Mouse (Mus musculus) limb, embryonic 13.5 days (tissue): Measurements from ENCODE around the gene Sdha. TPM values are rescaled to one million over a fixed set of nuclear protein-coding genes. Genes with fewer than 3 reads are reported as not detected.
A peak's percentile ranks its signal among the peaks of the same experiment; 100 is the strongest.

ENCODE experiments used
- ATAC-seq: fragments of 200-750 bp; cut with Nextera tagmentation; 2 replicates; pipeline ENCODE4 v1.8.0; 2017; ENCODE audit warnings: low read depth, moderate number of reproducible peaks, moderate TSS enrichment; ENCODE audit not compliant: low FRiP score
- H3K27ac ChIP-seq: fragments of 300-500 bp; sonication (generic); 2 replicates; pipeline ENCODE4 v1.5.1; 2015; ENCODE audit warnings: inconsistent platforms, mild to moderate bottlenecking, moderate library complexity
- H3K27me3 ChIP-seq: fragments of 300-500 bp; sonication (generic); 2 replicates; pipeline ENCODE4 v1.6.1; 2015; ENCODE audit warnings: mild to moderate bottlenecking, inconsistent platforms
- H3K36me3 ChIP-seq: fragments of 300-500 bp; sonication (generic); 2 replicates; pipeline ENCODE4 v1.6.1; 2015; ENCODE audit warnings: inconsistent platforms, mild to moderate bottlenecking, moderate library complexity
- H3K4me1 ChIP-seq: fragments of 300-500 bp; sonication (generic); 2 replicates; pipeline ENCODE4 v1.6.1; 2015; ENCODE audit warnings: inconsistent platforms
- H3K4me2 ChIP-seq: fragments of 300-500 bp; sonication (generic); replicated peaks from 2 replicates; pipeline ENCODE4 v1.6.1; 2015; ENCODE audit warnings: inconsistent platforms, mild to moderate bottlenecking, moderate library complexity
- H3K4me3 ChIP-seq: fragments of 300-500 bp; sonication (generic); 2 replicates; pipeline ENCODE4 v1.5.1; 2015; ENCODE audit warnings: moderate library complexity, mild to moderate bottlenecking, inconsistent platforms
- H3K9ac ChIP-seq: fragments of 300-500 bp; sonication (generic); 2 replicates; pipeline ENCODE4 v1.6.1; 2015; ENCODE audit warnings: mild to moderate bottlenecking, inconsistent platforms
- H3K9me3 ChIP-seq: fragments of 300-500 bp; sonication (generic); 2 replicates; pipeline ENCODE4 v1.6.1; 2016; ENCODE audit warnings: inconsistent platforms
- WGBS: fragments of 180-500 bp; shearing (Covaris S2); methylation state at CpG from one replicate; pipeline ENCODE4 v1.1.7; 2015; 5-methylcytosine and 5-hydroxymethylcytosine counted together
- polyA plus RNA-seq: library from polyadenylated mRNA; unstranded; fragments of >200 nt; fragmentation: Nextera tagmentation; extraction: Ambion mirVana; gene quantifications from 2 replicates; pipeline ENCODE4 v1.2.1, GENCODE M21; 2015

Sdha gene
- polyA plus RNA-seq, 1 experiment from 2014 or later, result 242 TPM

DNA sequence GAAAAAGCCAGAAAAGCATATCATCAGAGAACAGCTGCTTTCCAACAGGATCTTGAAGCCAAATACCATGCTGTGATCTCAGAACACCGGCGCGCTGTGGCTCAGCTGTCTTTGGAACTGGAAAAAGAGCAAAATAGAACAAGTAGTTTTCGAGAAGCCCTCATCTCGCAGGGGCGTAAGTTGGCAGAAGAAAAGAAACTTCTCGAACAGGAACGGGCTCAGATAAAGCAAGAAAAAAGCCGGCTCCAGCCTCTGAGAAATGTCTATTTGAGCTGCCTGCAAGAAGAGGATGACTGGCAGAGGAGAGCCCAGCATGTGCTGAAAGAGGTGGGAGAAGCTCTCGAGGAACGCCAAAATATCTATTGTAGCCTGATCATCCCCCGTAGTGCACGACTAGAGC is 6.4 kb upstream of the Sdha start:
- no peak overlapping the region for H3K4me2 ChIP-seq
- no peak overlapping the region for H3K9ac ChIP-seq
- no peaks in the 10 kb centered on the region for H3K27me3 ChIP-seq
- no peaks in the 10 kb centered on the region for H3K9me3 ChIP-seq
- no peak for ATAC-seq
- peaks cover 81% of the 10 kb centered on the region for H3K36me3 ChIP-seq
- no peak overlapping the region for H3K27ac ChIP-seq
- H3K4me3 ChIP-seq, result no peak overlapping the region
- WGBS, result 96% methylated on average over 13 of the region's 13 CpGs
- H3K4me1 ChIP-seq, result no peaks in the 10 kb centered on the region

DNA sequence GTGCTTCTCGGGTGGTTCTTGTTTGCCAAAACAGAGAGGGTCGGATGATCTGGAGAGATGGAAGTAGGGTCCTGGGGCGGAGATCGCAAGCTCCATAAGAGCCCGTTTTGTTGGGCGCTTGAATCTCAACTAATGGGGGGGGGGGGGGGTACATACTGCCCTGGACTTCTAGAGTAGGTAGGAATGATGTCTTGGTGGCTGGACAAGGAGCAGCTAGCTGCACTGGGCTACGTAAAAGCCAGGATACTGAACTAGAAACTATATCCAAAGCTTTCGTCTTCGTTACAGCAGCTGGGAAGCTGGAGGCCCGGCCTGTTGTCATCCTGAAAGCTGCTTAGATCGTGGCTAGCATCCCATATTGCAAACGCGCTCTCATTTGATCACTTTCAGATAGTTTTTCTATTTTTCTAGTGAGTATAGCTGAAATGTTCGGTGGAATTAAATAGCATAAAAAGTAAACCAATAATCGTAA is 391 bp upstream of the Sdha start:
- Histone ChIP-seq H3K4me1 (peaks cover 23% of the 10 kb centered on the region), H3K4me3 (peak overlapping the region; percentile 78), H3K36me3 (peaks cover 23% of the 10 kb centered on the region), H3K27ac (peak overlapping the region; percentile 11; the same call in 1 of the 2 replicates), H3K27me3 (no peaks in the 10 kb centered on the region), H3K9me3 (no peaks in the 10 kb centered on the region), H3K9ac (peak overlapping the region; percentile 91), H3K4me2 (peak overlapping the region; percentile 75)
- ATAC-seq, result peak; percentile 44
- WGBS, result 2% methylated on average over 15 of the region's 15 CpGs

DNA sequence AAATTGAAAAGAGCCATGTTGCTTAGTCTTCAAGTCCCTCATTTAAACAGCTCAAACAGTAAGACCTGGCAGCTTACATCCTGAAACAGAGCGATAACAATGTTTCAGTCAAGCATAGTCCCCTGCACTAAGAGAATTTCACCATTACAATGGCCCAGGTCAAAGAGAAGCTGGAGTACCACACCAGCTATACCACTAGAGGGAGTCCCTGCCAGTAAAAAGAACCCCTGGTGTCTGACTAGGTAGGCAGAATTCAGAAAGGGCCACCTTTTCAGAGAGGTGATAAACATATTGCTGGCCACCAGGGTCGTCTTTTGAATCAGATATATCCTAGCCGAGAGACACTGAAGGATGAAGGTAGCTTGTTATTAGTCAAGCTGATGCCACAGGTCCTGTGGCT is 9.0 kb downstream of the Sdha start:
- no peak overlapping the region for H3K27ac ChIP-seq
- peaks cover 61% of the 10 kb centered on the region for H3K36me3 ChIP-seq
- no peak overlapping the region for H3K4me2 ChIP-seq
- WGBS, result 60% methylated on average over 3 of the region's 3 CpGs
- no peak overlapping the region for H3K9ac ChIP-seq
- H3K4me1 ChIP-seq, result no peaks in the 10 kb centered on the region
- H3K4me3 ChIP-seq, result no peak overlapping the region
- ATAC-seq, result peak; percentile 59; the same call in 1 of the 2 replicates
- no peaks in the 10 kb centered on the region for H3K9me3 ChIP-seq
- no peaks in the 10 kb centered on the region for H3K27me3 ChIP-seq

DNA sequence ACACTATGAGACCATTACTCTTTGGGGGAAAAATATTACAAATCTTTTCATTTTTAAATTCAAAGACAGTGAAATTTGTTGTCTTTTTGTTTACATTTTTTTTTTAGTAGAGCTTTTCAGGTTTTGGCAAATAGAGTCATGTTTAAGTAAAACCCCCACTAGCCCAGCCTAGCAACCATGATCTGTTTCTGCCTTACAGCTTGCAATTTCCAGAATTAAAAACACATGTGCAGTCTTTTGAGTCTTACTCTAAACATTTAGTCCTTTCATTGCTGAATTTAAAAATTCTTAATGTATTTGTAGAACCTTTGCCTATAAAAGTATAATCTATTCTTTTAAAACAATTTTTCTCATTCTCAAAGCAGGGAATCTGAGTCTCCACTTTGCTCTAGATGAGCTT is 20.8 kb downstream of the Sdha start:
- Histone ChIP-seq H3K4me2 (no peak overlapping the region), H3K4me3 (no peak overlapping the region), H3K4me1 (no peaks in the 10 kb centered on the region; the same call in 1 of the 2 replicates), H3K27ac (no peak overlapping the region), H3K36me3 (peaks cover 78% of the 10 kb centered on the region), H3K27me3 (no peaks in the 10 kb centered on the region), H3K9ac (no peak overlapping the region), H3K9me3 (no peaks in the 10 kb centered on the region)
- ATAC-seq, result no peak

DNA sequence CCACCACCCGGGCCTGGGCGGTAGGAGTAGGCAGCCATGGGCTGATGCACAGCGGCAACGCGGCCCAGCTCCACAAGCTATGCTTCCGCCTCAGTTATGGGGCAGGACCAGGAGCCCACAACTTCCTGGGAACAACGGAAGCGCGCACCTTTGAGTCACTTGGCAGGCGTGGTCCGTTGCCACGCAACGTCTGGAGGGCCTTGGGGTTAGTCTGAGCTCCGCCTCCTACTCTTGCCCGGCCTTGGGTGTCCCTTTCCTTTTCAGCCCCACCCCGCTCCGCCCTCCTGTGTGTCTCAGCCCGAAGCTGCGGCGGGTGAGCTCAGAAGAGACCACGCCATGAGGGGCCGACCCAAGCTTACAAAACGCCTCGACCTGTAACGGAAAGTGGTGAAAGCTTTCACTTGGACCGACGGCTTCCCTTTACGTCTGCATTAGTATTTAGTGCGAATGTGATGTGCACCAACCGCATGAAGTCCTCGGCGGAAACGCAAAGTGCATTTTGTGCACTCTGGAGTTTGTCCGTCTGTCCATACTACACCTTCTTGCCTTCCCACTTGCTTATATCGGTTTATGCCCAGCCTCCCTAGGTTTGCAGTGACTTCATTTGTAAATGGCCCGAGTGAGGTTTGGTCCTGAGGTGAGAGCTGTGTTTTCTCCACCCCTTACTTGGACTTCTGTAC is 32.8 kb downstream of the Sdha start, which contains the start of gene Pdcd6:
Gene Pdcd6, minus strand, starts transcription at position 411 of the 680 bp plus-strand sequence.
- no peaks in the 10 kb centered on the region for H3K27me3 ChIP-seq
- peak within 1 kb of the TSS; percentile 73 for H3K4me2 ChIP-seq
- H3K9me3 ChIP-seq, result no peaks in the 10 kb centered on the region
- H3K4me1 ChIP-seq, result peaks cover 11% of the 10 kb centered on the region
- H3K27ac ChIP-seq, result peak within 1 kb of the TSS; percentile 48; the same call in 1 of the 2 replicates
- H3K36me3 ChIP-seq, result peaks cover 26% of the 10 kb centered on the region
- peak within 1 kb of the TSS; percentile 88 for H3K9ac ChIP-seq
- ATAC-seq, result peak; percentile 99
- WGBS, result under 1% methylated on average over 36 of the region's 36 CpGs
- H3K4me3 ChIP-seq, result peak within 1 kb of the TSS; percentile 92

DNA sequence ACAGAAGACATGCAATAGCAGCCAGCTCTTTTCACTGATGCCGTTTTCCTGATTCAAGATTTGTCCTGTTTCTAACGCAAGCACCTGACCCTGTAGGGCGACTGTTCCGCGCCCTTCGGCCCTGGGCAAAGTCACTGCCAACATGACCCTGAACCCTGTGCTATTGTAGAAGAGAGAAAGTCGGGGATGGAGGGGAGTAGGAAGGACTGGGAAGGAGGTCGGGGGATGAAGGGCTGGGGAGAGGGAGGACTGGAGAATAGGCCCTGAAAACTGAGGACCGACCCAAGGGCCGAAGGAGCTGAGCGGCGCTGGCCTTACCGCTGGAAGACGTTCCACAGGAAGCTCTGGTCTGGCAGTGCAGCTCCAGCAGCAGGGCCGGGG is 33.3 kb downstream of the Sdha start:
- peak overlapping the region; percentile 48; the same call in 1 of the 2 replicates for H3K27ac ChIP-seq
- H3K4me2 ChIP-seq, result peak overlapping the region; percentile 73
- peak overlapping the region; percentile 92 for H3K4me3 ChIP-seq
- peaks cover 11% of the 10 kb centered on the region for H3K4me1 ChIP-seq
- no peaks in the 10 kb centered on the region for H3K9me3 ChIP-seq
- peaks cover 21% of the 10 kb centered on the region for H3K36me3 ChIP-seq
- H3K9ac ChIP-seq, result peak overlapping the region; percentile 88
- no peaks in the 10 kb centered on the region for H3K27me3 ChIP-seq
- WGBS, result 4% methylated on average over 15 of the region's 15 CpGs
- no peak for ATAC-seq

DNA sequence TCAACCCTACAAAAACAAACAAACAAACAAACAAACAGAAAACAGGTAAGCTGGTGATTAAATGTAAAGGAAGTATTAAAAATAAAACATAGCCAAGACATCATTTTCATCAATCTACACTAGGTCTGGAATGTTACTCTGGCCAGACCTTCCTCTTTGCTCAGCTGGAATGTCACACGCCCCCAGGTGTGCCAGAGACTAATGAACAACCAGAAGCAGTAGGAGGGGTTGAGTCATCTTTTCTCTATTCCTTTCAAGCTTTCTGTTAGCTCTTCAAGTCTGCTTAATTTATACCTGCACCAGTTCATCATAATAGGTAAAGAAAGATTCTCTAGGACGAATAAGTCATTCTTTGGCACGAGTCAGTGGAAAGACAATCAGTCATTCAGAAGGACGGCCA is 33.7 kb downstream of the Sdha start:
- no peak for ATAC-seq
- Histone ChIP-seq H3K4me3 (peak overlapping the region; percentile 92), H3K4me1 (peaks cover 11% of the 10 kb centered on the region), H3K4me2 (peak overlapping the region; percentile 73), H3K27ac (peak overlapping the region; percentile 48; the same call in 1 of the 2 replicates), H3K9ac (peak overlapping the region; percentile 88), H3K27me3 (no peaks in the 10 kb centered on the region), H3K9me3 (no peaks in the 10 kb centered on the region), H3K36me3 (peaks cover 21% of the 10 kb centered on the region)
- WGBS, result 25% methylated on average over 4 of the region's 4 CpGs

DNA sequence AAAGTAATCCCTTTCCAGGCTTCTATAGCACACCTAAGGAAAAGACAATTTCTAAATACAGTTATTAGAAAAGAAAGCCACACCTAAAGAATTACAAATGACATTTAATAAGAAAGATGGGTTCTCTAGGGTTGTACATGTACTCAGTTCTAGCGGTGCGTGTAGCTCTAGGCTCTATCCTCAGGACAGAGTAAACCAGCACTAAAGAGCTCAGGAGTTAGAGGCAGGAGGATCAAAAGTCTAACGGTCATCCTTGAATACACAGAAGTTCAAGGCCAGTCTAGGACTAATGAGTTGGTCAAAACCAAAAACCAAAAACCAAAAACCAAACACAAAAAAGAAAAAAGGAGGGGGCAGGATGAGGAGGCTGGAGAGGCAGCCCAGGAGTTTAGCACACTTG is 35.5 kb downstream of the Sdha start:
- peaks cover 11% of the 10 kb centered on the region for H3K4me1 ChIP-seq
- H3K36me3 ChIP-seq, result peaks cover 26% of the 10 kb centered on the region
- no peaks in the 10 kb centered on the region for H3K9me3 ChIP-seq
- WGBS, result 94% methylated on average over 3 of the region's 3 CpGs
- H3K4me2 ChIP-seq, result no peak overlapping the region
- no peak overlapping the region for H3K9ac ChIP-seq
- H3K27ac ChIP-seq, result no peak overlapping the region
- H3K27me3 ChIP-seq, result no peaks in the 10 kb centered on the region
- no peak overlapping the region for H3K4me3 ChIP-seq
- ATAC-seq, result no peak

DNA sequence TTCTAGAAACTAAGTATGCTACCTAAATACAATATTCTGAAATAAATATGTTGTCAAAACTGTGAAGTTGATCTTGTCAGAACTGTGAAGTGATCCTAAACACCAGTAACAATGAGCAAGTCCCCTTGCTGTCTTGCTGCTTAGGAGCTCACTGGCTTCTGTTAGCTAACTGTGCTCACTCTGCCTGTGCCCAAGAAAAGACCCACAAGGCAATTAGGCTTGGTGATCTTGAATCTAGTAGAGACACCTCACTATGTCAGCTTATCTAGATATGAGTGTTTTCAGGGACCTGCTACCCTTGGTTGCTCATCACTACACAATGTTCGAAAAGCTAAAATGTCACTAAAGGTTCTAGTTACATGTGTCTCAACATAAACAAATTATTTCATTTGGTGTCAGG is 44.3 kb downstream of the Sdha start:
- no peak overlapping the region for H3K4me3 ChIP-seq
- no peaks in the 10 kb centered on the region for H3K27me3 ChIP-seq
- 91% methylated on average over 1 of the region's 1 CpGs for WGBS
- ATAC-seq, result no peak
- no peaks in the 10 kb centered on the region for H3K9me3 ChIP-seq
- H3K36me3 ChIP-seq, result peaks cover 80% of the 10 kb centered on the region
- no peaks in the 10 kb centered on the region for H3K4me1 ChIP-seq
- no peak overlapping the region for H3K27ac ChIP-seq
- H3K9ac ChIP-seq, result no peak overlapping the region
- no peak overlapping the region for H3K4me2 ChIP-seq

DNA sequence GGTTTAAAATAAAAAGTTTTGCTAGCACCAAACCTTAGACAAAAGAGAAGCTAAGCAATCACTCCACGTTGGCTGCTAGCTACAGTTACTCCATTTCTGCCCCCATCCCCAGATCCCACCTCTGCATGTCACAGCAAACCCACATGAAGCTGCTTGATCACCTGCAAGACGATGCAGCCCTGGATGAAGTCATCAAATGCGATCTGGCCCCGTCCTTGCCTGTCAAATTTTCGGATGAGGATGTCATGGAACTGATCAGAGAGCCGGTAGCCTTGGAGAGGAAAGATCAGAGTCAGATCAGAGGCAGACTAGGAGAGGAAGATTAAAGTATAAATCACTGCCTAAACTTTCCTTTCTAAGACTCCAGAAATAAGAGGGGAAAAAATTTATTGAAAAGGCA is 44.7 kb downstream of the Sdha start:
- Histone ChIP-seq H3K9me3 (no peaks in the 10 kb centered on the region), H3K27me3 (no peaks in the 10 kb centered on the region), H3K9ac (no peak overlapping the region), H3K27ac (no peak overlapping the region), H3K4me1 (no peaks in the 10 kb centered on the region), H3K4me3 (no peak overlapping the region), H3K36me3 (peaks cover 76% of the 10 kb centered on the region), H3K4me2 (no peak overlapping the region)
- 89% methylated on average over 6 of the region's 6 CpGs for WGBS
- no peak for ATAC-seq

DNA sequence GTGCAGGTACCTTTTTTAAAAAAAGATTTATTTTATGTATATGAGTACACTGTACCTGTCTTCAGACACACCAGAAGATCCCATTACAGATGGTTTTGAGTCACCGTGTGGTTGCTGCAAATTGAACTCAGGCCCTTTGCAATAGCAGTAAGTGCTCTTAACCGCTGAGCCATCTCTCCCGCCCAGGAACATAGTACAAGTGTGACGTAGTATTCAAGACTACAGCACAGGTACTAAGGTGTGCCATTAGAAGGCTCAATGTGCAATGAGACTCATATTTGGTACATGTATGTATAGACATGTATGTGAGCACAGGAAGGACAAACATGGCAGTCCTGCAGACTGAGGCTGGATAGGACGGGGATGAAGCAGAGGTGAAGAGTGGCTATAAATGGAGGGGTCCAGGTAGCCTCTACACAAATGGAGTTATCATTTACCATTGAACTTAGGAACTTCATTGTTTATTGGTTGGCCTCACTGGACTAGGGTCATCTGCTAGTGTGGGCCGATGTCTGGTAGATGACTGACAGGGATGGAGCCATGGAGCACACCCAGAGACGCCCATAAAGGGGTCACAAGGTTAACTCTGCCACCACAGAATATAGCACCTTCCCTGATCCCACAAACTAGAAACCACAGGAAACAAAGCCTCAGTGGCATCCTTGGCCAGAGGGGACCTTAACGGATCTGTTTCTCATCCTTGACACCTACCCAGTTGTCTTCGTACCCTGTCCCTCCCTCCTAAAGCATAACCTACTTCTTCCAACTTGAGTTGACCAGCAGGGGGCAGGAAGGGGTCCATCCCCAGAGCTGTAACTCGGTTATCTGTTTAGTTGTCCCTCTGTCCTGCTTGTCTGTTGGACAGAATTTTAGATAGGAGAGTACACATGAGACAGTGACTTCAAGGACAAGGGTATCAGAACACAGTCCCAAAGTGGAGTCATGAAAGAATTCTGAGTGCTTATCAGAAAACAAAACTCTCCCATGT is 47.7 kb downstream of the Sdha start:
- Histone ChIP-seq H3K27me3 (no peaks in the 10 kb centered on the region), H3K4me1 (no peaks in the 10 kb centered on the region), H3K27ac (no peak overlapping the region), H3K9ac (no peak overlapping the region), H3K4me3 (no peak overlapping the region), H3K36me3 (peaks cover 52% of the 10 kb centered on the region), H3K9me3 (no peaks in the 10 kb centered on the region), H3K4me2 (no peak overlapping the region)
- no peak for ATAC-seq
- WGBS, result 82% methylated on average over 10 of the region's 10 CpGs

DNA sequence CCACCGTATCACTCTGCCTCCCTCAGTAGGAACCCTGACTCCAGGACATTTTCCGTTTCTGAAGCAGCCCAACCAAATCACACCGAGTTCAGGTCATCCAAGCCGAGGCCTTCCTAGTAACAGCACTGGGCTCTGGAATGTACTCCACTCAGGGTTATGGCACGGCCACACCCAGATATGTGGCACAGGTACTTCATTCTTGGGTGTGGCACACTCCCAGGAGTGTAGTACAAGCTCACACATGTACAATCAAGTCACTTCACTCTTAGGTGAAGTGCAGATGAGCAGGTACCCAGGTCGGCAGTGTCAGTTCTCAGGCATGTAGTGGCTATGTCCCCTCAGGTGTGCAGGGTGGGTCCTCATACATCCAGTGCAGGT is 48.5 kb downstream of the Sdha start:
- Histone ChIP-seq H3K4me2 (no peak overlapping the region), H3K27ac (no peak overlapping the region), H3K27me3 (no peaks in the 10 kb centered on the region), H3K9ac (no peak overlapping the region), H3K4me1 (no peaks in the 10 kb centered on the region), H3K4me3 (no peak overlapping the region), H3K9me3 (no peaks in the 10 kb centered on the region), H3K36me3 (peaks cover 45% of the 10 kb centered on the region)
- ATAC-seq, result peak; percentile 57; the same call in 1 of the 2 replicates
- WGBS, result 71% methylated on average over 6 of the region's 6 CpGs
